ENCODE assay signal across 8 mouse cellular contexts in genomic region chr6:117920659-117921640, GRCm38 (mm10). TPM values are rescaled to one million over a fixed set of nuclear protein-coding genes. Genes with fewer than 3 reads are reported as not detected.
DNase-seq lines count a peak whose midpoint lies in the region; ATAC-seq and TF ChIP-seq lines count a peak whose summit lies in the region.

No protein-coding gene starts in this region.

- no peak overlapping the region for H3K9ac ChIP-seq in embryonic facial prominence, embryonic 11.5 days (replicated peaks; ENCODE audit: low read length)
- H3K9ac ChIP-seq in limb, embryonic 11.5 days (ENCODE audit: low read length), result no peak overlapping the region
- H3K9ac ChIP-seq in neural tube, embryonic 15.5 days (replicated peaks), result no peak overlapping the region

- 69% methylated on average over 3 of the region's 3 CpGs for WGBS in embryonic facial prominence, embryonic 11.5 days
- 64% methylated on average over 3 of the region's 3 CpGs for WGBS in limb, embryonic 11.5 days
- WGBS in neural tube, embryonic 15.5 days, result 70% methylated on average over 3 of the region's 3 CpGs

- CTCF ChIA-PET in Patski (lab: Charles Lee), result interaction anchor here (0.9 to 3.2 kb wide), 11 partner anchors 12 to 79 kb away, joined by 3 to 14 read pairs (median 6); no protein-coding TSS in a partner anchor

- H3K27ac ChIP-seq in layer of hippocampus, adult 2 months, result no peak overlapping the region
- H3K27ac ChIP-seq in embryonic facial prominence, embryonic 11.5 days (replicated peaks; ENCODE audit: low read depth, low read length), result no peak overlapping the region
- H3K27ac ChIP-seq in limb, embryonic 11.5 days (replicated peaks; ENCODE audit: low read depth, low read length), result no peak overlapping the region
- no peak overlapping the region for H3K27ac ChIP-seq in neural tube, embryonic 15.5 days (replicated peaks)

- no peaks in the 10 kb centered on the region for H3K4me1 ChIP-seq in embryonic facial prominence, embryonic 11.5 days (ENCODE audit: control insufficient read depth, insufficient read depth, low read length)
- peaks cover 8% of the 10 kb centered on the region; the same call in 1 of the 2 replicates for H3K4me1 ChIP-seq in limb, embryonic 11.5 days (ENCODE audit: control insufficient read depth, insufficient read depth, low read length)
- peaks cover 31% of the 10 kb centered on the region for H3K4me1 ChIP-seq in neural tube, embryonic 15.5 days

- in situ Hi-C loops in Patski (cut with MboI; ENCODE audit: low pct_unique_long_range_greater_than_20kb), result no loop called here

- H3K9me3 ChIP-seq in embryonic facial prominence, embryonic 11.5 days (replicated peaks; ENCODE audit: control insufficient read depth, low read length), result no peaks in the 10 kb centered on the region
- no peaks in the 10 kb centered on the region for H3K9me3 ChIP-seq in limb, embryonic 11.5 days (ENCODE audit: control insufficient read depth, low read length)
- no peaks in the 10 kb centered on the region for H3K9me3 ChIP-seq in neural tube, embryonic 15.5 days (replicated peaks)

- ATAC-seq in Patski, result no peak
- ATAC-seq in embryonic facial prominence, embryonic 11.5 days (replicated peaks; ENCODE audit: insufficient number of reproducible peaks, low FRiP score, low TSS enrichment, low read depth), result no peak
- ATAC-seq in limb, embryonic 11.5 days (ENCODE audit: insufficient number of reproducible peaks, low FRiP score, low TSS enrichment, low read depth), result no peak
- no peak for ATAC-seq in neural tube, embryonic 15.5 days (ENCODE audit: low FRiP score)

- peak; percentile 89 for TF ChIP-seq CTCF in layer of hippocampus, adult 2 months (conservative IDR thresholded peaks at IDR 0.05)
- TF ChIP-seq CTCF in Patski (IDR thresholded peaks at IDR 0.05), result peak; percentile 86

- H3K27me3 ChIP-seq in Patski, result no peaks in the 10 kb centered on the region
- H3K27me3 ChIP-seq in embryonic facial prominence, embryonic 11.5 days (ENCODE audit: control insufficient read depth, insufficient read depth, low read length), result no peaks in the 10 kb centered on the region
- H3K27me3 ChIP-seq in limb, embryonic 11.5 days (ENCODE audit: control insufficient read depth, insufficient read depth, low read length), result no peaks in the 10 kb centered on the region
- no peaks in the 10 kb centered on the region for H3K27me3 ChIP-seq in neural tube, embryonic 15.5 days (replicated peaks)

- peaks cover 5% of the 10 kb centered on the region for H3K36me3 ChIP-seq in embryonic facial prominence, embryonic 11.5 days (replicated peaks; ENCODE audit: control insufficient read depth, insufficient read depth, low read depth, low read length)
- H3K36me3 ChIP-seq in limb, embryonic 11.5 days (ENCODE audit: control insufficient read depth, insufficient read depth, low read length), result peaks cover 2% of the 10 kb centered on the region; the same call in 1 of the 2 replicates
- H3K36me3 ChIP-seq in neural tube, embryonic 15.5 days, result peaks cover 4% of the 10 kb centered on the region; the same call in 1 of the 2 replicates

- POLR2A ChIA-PET in Patski (lab: Charles Lee), result interaction anchor here (0.7 kb wide), 1 partner anchor 9 kb away, joined by 6 read pairs; no protein-coding TSS in a partner anchor

- DNase-seq in layer of hippocampus, adult 2 months (ENCODE audit: low spot score in 2 of 2), result peak in 1 of 2 experiments; percentile 31
- DNase-seq in layer of hippocampus, adult 9-10 months (ENCODE audit: low spot score), result no peak
- DNase-seq in Patski (ENCODE audit: low read depth, low spot score), result no peak
- peak; percentile 64 for DNase-seq in embryonic facial prominence, embryonic 11.5 days (ENCODE audit: low spot score)
- DNase-seq in limb, embryonic 11.5 days (ENCODE audit: low spot score), result peak; percentile 45
- peak; percentile 84 for DNase-seq in naive thymus-derived CD4-positive, alpha-beta T cell, adult 2 months (ENCODE audit: low read depth)
- DNase-seq in right cerebral cortex, postnatal 10 days (ENCODE audit: low spot score in 2 of 2), result no peak

- H3K4me2 ChIP-seq in embryonic facial prominence, embryonic 11.5 days (ENCODE audit: low read depth, low read length), result no peak overlapping the region
- no peak overlapping the region for H3K4me2 ChIP-seq in limb, embryonic 11.5 days (ENCODE audit: low read depth, severe bottlenecking)
- no peak overlapping the region for H3K4me2 ChIP-seq in neural tube, embryonic 15.5 days

- no peak overlapping the region for H3K4me3 ChIP-seq in layer of hippocampus, adult 2 months
- no peak overlapping the region for H3K4me3 ChIP-seq in embryonic facial prominence, embryonic 11.5 days (ENCODE audit: low read depth, low read length)
- no peak overlapping the region for H3K4me3 ChIP-seq in limb, embryonic 11.5 days (ENCODE audit: low read depth, low read length)
- no peak overlapping the region for H3K4me3 ChIP-seq in neural tube, embryonic 15.5 days (replicated peaks)

RNA-seq across cellular contexts. Expression of gene Fxyd4, which starts 16.5 kb away (rescaled TPM):
- not detected for total RNA-seq in layer of hippocampus, adult 2 months (2021)
- 0.28 TPM for polyA plus RNA-seq in Patski (2021)
- 0.26 and 0.83 TPM in 2 replicates for polyA plus RNA-seq in embryonic facial prominence, embryonic 11.5 days (2014; fragmentation: Nextera tagmentation; extraction: Ambion mirVana)
- polyA plus RNA-seq in limb, embryonic 11.5 days (2014; fragmentation: Nextera tagmentation; extraction: Ambion mirVana), result 2.0 and 3.9 TPM in 2 replicates
- 3.0 and 3.6 TPM in 2 replicates for polyA plus RNA-seq in neural tube, embryonic 15.5 days (2015; fragmentation: Nextera tagmentation; extraction: Ambion mirVana)

RNA-seq across cellular contexts. Expression of gene Hnrnpf, which starts 20.8 kb away (rescaled TPM):
- total RNA-seq in layer of hippocampus, adult 2 months (2021), result 100 to 1,000 TPM; 123 TPM
- 521 TPM for polyA plus RNA-seq in Patski (2021)
- polyA plus RNA-seq in embryonic facial prominence, embryonic 11.5 days (2014; fragmentation: Nextera tagmentation; extraction: Ambion mirVana), result 865 and 885 TPM in 2 replicates
- polyA plus RNA-seq in limb, embryonic 11.5 days (2014; fragmentation: Nextera tagmentation; extraction: Ambion mirVana), result 852 and 860 TPM in 2 replicates
- polyA plus RNA-seq in neural tube, embryonic 15.5 days (2015; fragmentation: Nextera tagmentation; extraction: Ambion mirVana), result 211 and 369 TPM in 2 replicates

RNA-seq across cellular contexts. Expression of gene Zfp239, which starts 59.0 kb away (rescaled TPM):
- total RNA-seq in layer of hippocampus, adult 2 months (2021), result 10 to 100 TPM; 35.9 to 38.4 TPM
- 14.3 TPM for polyA plus RNA-seq in Patski (2021)
- polyA plus RNA-seq in embryonic facial prominence, embryonic 11.5 days (2014; fragmentation: Nextera tagmentation; extraction: Ambion mirVana), result 13.9 and 15.5 TPM in 2 replicates
- polyA plus RNA-seq in limb, embryonic 11.5 days (2014; fragmentation: Nextera tagmentation; extraction: Ambion mirVana), result 13.2 and 16.2 TPM in 2 replicates
- 15.3 and 15.9 TPM in 2 replicates for polyA plus RNA-seq in neural tube, embryonic 15.5 days (2015; fragmentation: Nextera tagmentation; extraction: Ambion mirVana)

Comparison
In these comparisons a context has a peak if more than half of its experiments do, and no peak if none do; other contexts are left out.
1. DNase-seq: peak in embryonic facial prominence, embryonic 11.5 days (single experiment), limb, embryonic 11.5 days (single experiment) and naive thymus-derived CD4-positive, alpha-beta T cell, adult 2 months (single experiment); none in layer of hippocampus, adult 9-10 months (single experiment), Patski (single experiment) and right cerebral cortex, postnatal 10 days (0 of 2).